Mouse (Mus musculus) embryonic stem cell, embryonic (primary cell): ENCODE data around the gene Ccdc188.

Experiments
- CTCF ChIA-PET, 4 experiments: fragments of 300-600 bp in 2 of 4; fragments of 350-600 bp in 2 of 4; sonication (Branson Sonifier 250); formaldehyde crosslinking; loops; one replicate each; lab custom pipeline; 2022; ENCODE audit warnings: inconsistent platforms in 2 of 4; lab: Charles Lee
- POLR2A ChIA-PET, 4 experiments: fragments of 300-600 bp in 2 of 4; fragments of 350-600 bp in 2 of 4; sonication (Branson Sonifier 250); formaldehyde crosslinking; loops; one replicate each; lab custom pipeline; 2022; ENCODE audit warnings: antibody characterized with exemption in 4 of 4, inconsistent platforms in 1 of 4; lab: Charles Lee

Ccdc188 gene

GRCm38 (mm10) chr16:18220856-18221542, 3.3 kb downstream of the Ccdc188 start:
- ChIA-PET CTCF (interaction anchor here in 2 of 4 experiments (0.8 to 7.8 kb wide), 5 partner anchors 9 to 168 kb away, joined by 3 to 42 read pairs (median 5); partner anchors contain the start of gene Dgcr6 (in 1 of the 2)), POLR2A (interaction anchor here in 2 of 4 experiments (0.6 to 11.0 kb wide), 4 partner anchors 15 to 205 kb away, joined by 3 to 63 read pairs (median 5); partner anchors contain the start of genes Ranbp1 (in 1 of the 2), Trmt2a (in 1 of the 2) and Zdhhc8 (in 1 of the 2))

- CTCF ChIA-PET: interaction anchor here in 2 of 4 experiments (0.8 to 7.8 kb wide), 6 partner anchors 10 to 292 kb away, joined by 3 to 42 read pairs (median 3); partner anchors contain the start of gene Dgcr6 (in 2 of the 2)
- POLR2A ChIA-PET: interaction anchor here in 2 of 4 experiments (0.6 to 11.0 kb wide), 4 partner anchors 15 to 206 kb away, joined by 3 to 63 read pairs (median 5); partner anchors contain the start of genes Ranbp1 (in 1 of the 2), Trmt2a (in 1 of the 2) and Zdhhc8 (in 1 of the 2)
Measured at GRCm38 (mm10) chr16:18221543-18221898, 3.8 kb downstream of the Ccdc188 start.

- CTCF ChIA-PET: interaction anchor here in 3 of 4 experiments (0.5 to 7.8 kb wide), 6 partner anchors 11 to 293 kb away, joined by 3 to 42 read pairs (median 4); partner anchors contain the start of gene Dgcr6 (in 1 of the 3)
- POLR2A ChIA-PET: interaction anchor here in 2 of 4 experiments (1.3 to 11.0 kb wide), 3 partner anchors 13 to 26 kb away, joined by 5 to 63 read pairs (median 6); partner anchors contain the start of genes Ranbp1 (in 1 of the 2), Trmt2a (in 1 of the 2) and Zdhhc8 (in 1 of the 2)
Measured at GRCm38 (mm10) chr16:18222188-18222587, 4.5 kb downstream of the Ccdc188 start.

- POLR2A ChIA-PET: interaction anchor here in 2 of 4 experiments (0.9 to 5.1 kb wide), 3 partner anchors 9 to 21 kb away, joined by 3 to 87 read pairs (median 5); partner anchors contain the start of genes Ranbp1 (in 2 of the 2) and Trmt2a (in 2 of the 2)
Measured at GRCm38 (mm10) chr16:18227187-18227586, 9.5 kb downstream of the Ccdc188 start.

GRCm38 (mm10) chr16:18227897-18228422, 10.3 kb downstream of the Ccdc188 start:
- ChIA-PET CTCF (interaction anchor here in 1 of 4 experiments (1.2 kb wide), 1 partner anchor 34 kb away, joined by 3 read pairs; no protein-coding TSS in a partner anchor), POLR2A (interaction anchor here in 2 of 4 experiments (1.3 to 5.1 kb wide), 4 partner anchors 11 to 306 kb away, joined by 3 to 87 read pairs (median 18); partner anchors contain the start of genes Ranbp1 (in 1 of the 2) and Trmt2a (in 1 of the 2))

More at GRCm38 (mm10) chr16:18227187-18227586, 9.5 kb downstream of the Ccdc188 start:
- CTCF ChIA-PET: interaction anchor here in 1 of 4 experiments (7.8 kb wide), 1 partner anchor 16 kb away, joined by 42 read pairs; no protein-coding TSS in a partner anchor

- POLR2A ChIA-PET: interaction anchor here in 2 of 4 experiments (1.0 to 5.1 kb wide), 11 partner anchors 8 to 307 kb away, joined by 3 to 87 read pairs (median 4); partner anchors contain the start of genes Ranbp1 (in 2 of the 2) and Trmt2a (in 2 of the 2)
- CTCF ChIA-PET: interaction anchor here in 3 of 4 experiments (1.2 to 1.4 kb wide), 3 partner anchors 18 to 148 kb away, joined by 3 to 5 read pairs (median 3); no protein-coding TSS in a partner anchor
Measured at GRCm38 (mm10) chr16:18228856-18229255, 11.2 kb downstream of the Ccdc188 start.

GRCm38 (mm10) chr16:18229622-18230021, 11.9 kb downstream of the Ccdc188 start:
- ChIA-PET POLR2A (interaction anchor here in 3 of 4 experiments (1.0 to 5.1 kb wide), 13 partner anchors 7 to 141 kb away, joined by 3 to 87 read pairs (median 5); partner anchors contain the start of genes Ranbp1 (in 3 of the 3), Trmt2a (in 3 of the 3) and Ccdc188 (in 1 of the 3)), CTCF (interaction anchor here in 2 of 4 experiments (1.3 to 1.4 kb wide), 3 partner anchors 18 to 149 kb away, joined by 3 to 5 read pairs (median 3); no protein-coding TSS in a partner anchor)

GRCm38 (mm10) chr16:18230617-18231016, 12.9 kb downstream of the Ccdc188 start:
- CTCF ChIA-PET: interaction anchor here (0.6 to 1.4 kb wide), 5 partner anchors 19 to 645 kb away, joined by 3 to 17 read pairs (median 4); no protein-coding TSS in a partner anchor
- POLR2A ChIA-PET: interaction anchor here in 3 of 4 experiments (0.6 to 5.1 kb wide), 14 partner anchors 8 to 302 kb away, joined by 3 to 87 read pairs (median 6); partner anchors contain the start of genes Ranbp1 (in 2 of the 3), Trmt2a (in 2 of the 3) and Ccdc188 (in 1 of the 3)

GRCm38 (mm10) chr16:18231047-18231446, 13.4 kb downstream of the Ccdc188 start:
- ChIA-PET CTCF (interaction anchor here in 2 of 4 experiments (0.6 to 1.3 kb wide), 3 partner anchors 20 to 309 kb away, joined by 3 to 6 read pairs (median 4); no protein-coding TSS in a partner anchor), POLR2A (interaction anchor here in 3 of 4 experiments (0.7 to 5.1 kb wide), 11 partner anchors 8 to 142 kb away, joined by 3 to 87 read pairs (median 6); partner anchors contain the start of genes Ranbp1 (in 2 of the 3), Trmt2a (in 2 of the 3) and Ccdc188 (in 1 of the 3))

GRCm38 (mm10) chr16:18231451-18231850, 13.8 kb downstream of the Ccdc188 start:
- POLR2A ChIA-PET: interaction anchor here in 3 of 4 experiments (1.3 to 5.1 kb wide), 6 partner anchors 10 to 58 kb away, joined by 3 to 87 read pairs (median 6); partner anchors contain the start of genes Ranbp1 (in 2 of the 3), Trmt2a (in 2 of the 3) and Ccdc188 (in 1 of the 3)
- CTCF ChIA-PET: interaction anchor here in 2 of 4 experiments (0.6 to 1.3 kb wide), 2 partner anchors 22 to 310 kb away, joined by 3 to 6 read pairs; no protein-coding TSS in a partner anchor

GRCm38 (mm10) chr16:18233451-18233850, 15.8 kb downstream of the Ccdc188 start:
- ChIA-PET POLR2A (interaction anchor here in 2 of 4 experiments (0.8 to 5.2 kb wide), 7 partner anchors 9 to 23 kb away, joined by 3 to 154 read pairs (median 3); partner anchors contain the start of genes Ccdc188 (in 1 of the 2), Ranbp1 (in 1 of the 2) and Trmt2a (in 1 of the 2)), CTCF (interaction anchor here in 1 of 4 experiments (0.6 kb wide), 1 partner anchor 312 kb away, joined by 6 read pairs; no protein-coding TSS in a partner anchor)

- CTCF ChIA-PET: no interaction called here
- POLR2A ChIA-PET: interaction anchor here in 2 of 4 experiments (0.8 to 5.2 kb wide), 8 partner anchors 8 to 145 kb away, joined by 3 to 154 read pairs (median 4); partner anchors contain the start of genes Ccdc188 (in 1 of the 2), Prodh (in 1 of the 2), Ranbp1 (in 1 of the 2) and Trmt2a (in 1 of the 2)
Measured at GRCm38 (mm10) chr16:18233919-18234670, 16.4 kb downstream of the Ccdc188 start.

GRCm38 (mm10) chr16:18234671-18235388, 17.2 kb downstream of the Ccdc188 start, which contains the start of gene Zdhhc8:
Zdhhc8 (minus strand) TSS chr16:18235136.
- POLR2A ChIA-PET: interaction anchor here (0.6 to 5.2 kb wide), 31 partner anchors 8 to 399 kb away, joined by 3 to 154 read pairs (median 6); partner anchors contain the start of genes Ranbp1 (in 4 of the 4), Trmt2a (in 4 of the 4), Ccdc188 (in 2 of the 4) and Prodh (in 2 of the 4)
- CTCF ChIA-PET: interaction anchor here in 1 of 4 experiments (0.7 kb wide), 1 partner anchor 187 kb away, joined by 3 read pairs; no protein-coding TSS in a partner anchor

GRCm38 (mm10) chr16:18235389-18236065, 17.8 kb downstream of the Ccdc188 start:
- ChIA-PET CTCF (interaction anchor here in 2 of 4 experiments (0.6 to 0.7 kb wide), 2 partner anchors 33 to 188 kb away, joined by 3 to 6 read pairs; no protein-coding TSS in a partner anchor), POLR2A (interaction anchor here (0.6 to 5.2 kb wide), 48 partner anchors 9 to 770 kb away, joined by 3 to 154 read pairs (median 4); partner anchors contain the start of genes Ranbp1 (in 4 of the 4), Trmt2a (in 4 of the 4), Ccdc188 (in 2 of the 4) and Prodh (in 2 of the 4))
